Comparison of ENCODE assay signal across 9 mouse cellular contexts in genomic region chr10:127694636-127695035, GRCm38 (mm10). TPM values are rescaled to one million over a fixed set of nuclear protein-coding genes. Genes with fewer than 3 reads are reported as not detected.
DNase-seq lines count a peak whose midpoint lies in the region; TF ChIP-seq lines count a peak whose summit lies in the region.
"Had no signal": no experiment of that assay in that cellular context is flagged by ENCODE, and none has a peak within 500 bp of the region (broad histone marks: within the 10 kb centered on the region; RNA-seq: fewer than 3 reads in every experiment).

No protein-coding gene starts in this region.

- peak; percentile 57 for DNase-seq in cerebellum, adult 9-10 months
- no peak for DNase-seq in cerebellum, adult 11 months
- no peak for DNase-seq in lung, adult 2 months
- DNase-seq in lung, postnatal 14 days = no peak
- peak; percentile 64 for DNase-seq in lung, postnatal 36 days
- DNase-seq in urinary bladder, adult 18-20 months (ENCODE audit: low spot score in 2 of 2) = no peak
- DNase-seq in frontal cortex, postnatal 14 days (ENCODE audit: low spot score in 2 of 2) = no peak

- no peaks in the 10 kb centered on the region for H3K4me1 ChIP-seq in lung, adult 2 months (ENCODE audit: control insufficient read depth, insufficient read depth, low read length)
- H3K4me1 ChIP-seq in cortical plate, adult 2 months (ENCODE audit: control insufficient read depth, insufficient read depth, low read length) = no peaks in the 10 kb centered on the region

- H3K27ac ChIP-seq in cortical plate, adult 2 months (ENCODE audit: insufficient read depth, low read length) = no peak overlapping the region

- no peak overlapping the region for H3K4me3 ChIP-seq in lung, adult 2 months (replicated peaks; ENCODE audit: extremely low read depth, low read depth, low read length)
- H3K4me3 ChIP-seq in cortical plate, adult 2 months (ENCODE audit: insufficient read depth, low read length) = no peak overlapping the region

- no peak for TF ChIP-seq POLR2A in lung, adult 2 months (IDR thresholded peaks at IDR 0.05; ENCODE audit: borderline replicate concordance, extremely low read depth, low read depth, low read length)
- no peak for TF ChIP-seq POLR2A in cortical plate, adult 2 months (IDR thresholded peaks at IDR 0.05; ENCODE audit: extremely low read depth, insufficient read depth, low read length)

- TF ChIP-seq CTCF in lung, adult 2 months (IDR thresholded peaks at IDR 0.05; ENCODE audit: insufficient read depth, low read length) = peak; percentile 33; the same call in 1 of the 2 replicates
- TF ChIP-seq CTCF in cortical plate, adult 2 months (IDR thresholded peaks at IDR 0.05; ENCODE audit: extremely low read depth, insufficient read depth, low read length) = peak; percentile 28; the same call in 1 of the 2 replicates

- WGBS in lung, adult 2 months = 43% methylated on average over 2 of the region's 2 CpGs

RNA-seq across cellular contexts. Expression of gene Myo1a, which starts 10.3 kb away (rescaled TPM):
- 0.11 and 0.77 TPM in 2 replicates for polyA plus RNA-seq in lung, adult 2 months (2012; rRNA removed)
- polyA plus RNA-seq in cortical plate, adult 2 months (2012; rRNA removed) = 1.3 and 1.7 TPM in 2 replicates

RNA-seq across cellular contexts. Expression of gene Nab2, which starts 26.3 kb away (rescaled TPM):
- polyA plus RNA-seq in lung, adult 2 months (2012; rRNA removed) = 32.8 and 35.1 TPM in 2 replicates
- polyA plus RNA-seq in cortical plate, adult 2 months (2012; rRNA removed) = 35.3 and 40.3 TPM in 2 replicates

RNA-seq across cellular contexts. Expression of gene Nemp1, which starts 27.9 kb away (rescaled TPM):
- 2.7 and 3.6 TPM in 2 replicates for polyA plus RNA-seq in lung, adult 2 months (2012; rRNA removed)
- 3.8 TPM in 2 replicates for polyA plus RNA-seq in cortical plate, adult 2 months (2012; rRNA removed)

RNA-seq across cellular contexts. Expression of gene Tac2, which starts 29.6 kb away (rescaled TPM):
- not detected in 2 replicates for polyA plus RNA-seq in lung, adult 2 months (2012; rRNA removed)
- 25.9 and 31.9 TPM in 2 replicates for polyA plus RNA-seq in cortical plate, adult 2 months (2012; rRNA removed)
- polyA plus RNA-seq: lung, embryonic 16.5 days had no signal

RNA-seq across cellular contexts. Expression of gene Zbtb39, which starts 44.7 kb away (rescaled TPM):
- polyA plus RNA-seq in lung, adult 2 months (2012; rRNA removed) = 8.7 and 10.5 TPM in 2 replicates
- polyA plus RNA-seq in cortical plate, adult 2 months (2012; rRNA removed) = 5.0 and 5.4 TPM in 2 replicates

Comparison
In these comparisons a context has a peak if more than half of its experiments do, and no peak if none do; other contexts are left out.
1. DNase-seq: peak in cerebellum, adult 9-10 months (single experiment) and lung, postnatal 36 days (single experiment); none in cerebellum, adult 11 months (single experiment), lung, adult 2 months (single experiment), lung, postnatal 14 days (single experiment), urinary bladder, adult 18-20 months (0 of 2) and frontal cortex, postnatal 14 days (0 of 2).